Mouse (Mus musculus) MEL (cell line): ENCODE measurements at regions not wholly inside any gene's neighbourhood (a gene's known extent, or its start where the extent isn't known, plus 50 kb on each side); places are given as distances from the start of the nearest gene placed in this dataset.

Experiments used
- DNase-seq: peaks from one replicate; pipeline ENCODE4 v3.0.0; 2011; ENCODE audit warnings: low read depth, low spot score
- H3K27ac ChIP-seq: 2 replicates; pipeline ENCODE4 v1.5.1; 2012; ENCODE audit warnings: low read depth, mild to moderate bottlenecking, control low read depth, low read length, moderate library complexity; ENCODE audit not compliant: control insufficient read depth
- H3K27me3 ChIP-seq, 2 experiments: fragments of 150-350 bp in 1 of 2; sonication (generic) in 1 of 2; 2 replicates each; pipeline ENCODE4 v1.6.1; 2012; ENCODE audit warnings: low read length in 2 of 2, mild to moderate bottlenecking in 2 of 2, improper control_type of control experiment in 1 of 2, moderate library complexity in 1 of 2; ENCODE audit not compliant: insufficient read depth in 2 of 2, control insufficient read depth in 1 of 2
- H3K36me3 ChIP-seq, 2 experiments: 2 replicates each; pipeline ENCODE4 v1.6.1; 2012 to 2014; ENCODE audit warnings: low read length in 2 of 2, improper control_type of control experiment in 1 of 2, inconsistent platforms in 1 of 2, mild to moderate bottlenecking in 1 of 2; ENCODE audit not compliant: insufficient read depth in 2 of 2, control insufficient read depth in 1 of 2
- H3K4me1 ChIP-seq, 2 experiments: fragments of 150-350 bp in 1 of 2; sonication (generic) in 1 of 2; 2 replicates each; pipeline ENCODE4 v1.6.1; 2012; ENCODE audit warnings: low read length in 2 of 2, improper control_type of control experiment in 1 of 2, mild to moderate bottlenecking in 1 of 2; ENCODE audit not compliant: insufficient read depth in 2 of 2, control insufficient read depth in 1 of 2
- H3K4me3 ChIP-seq, 2 experiments: fragments of 150-350 bp in 1 of 2; sonication (generic) in 1 of 2; 2 replicates each; pipeline ENCODE4 v1.5.1; 2012; ENCODE audit warnings: low read depth in 2 of 2, low read length in 2 of 2, mild to moderate bottlenecking in 2 of 2, moderate library complexity in 2 of 2, control low read depth in 1 of 2, improper control_type of control experiment in 1 of 2; ENCODE audit not compliant: control insufficient read depth in 1 of 2, insufficient read depth in 1 of 2
- H3K79me2 ChIP-seq: 2 replicates; pipeline ENCODE4 v1.6.1; 2012; ENCODE audit warnings: mild to moderate bottlenecking, low read length, moderate library complexity; ENCODE audit not compliant: control insufficient read depth, poor library complexity, insufficient read depth
- H3K9ac ChIP-seq: 2 replicates; pipeline ENCODE4 v1.6.1; 2012; ENCODE audit warnings: low read depth, mild to moderate bottlenecking, control low read depth, low read length, moderate library complexity; ENCODE audit not compliant: control insufficient read depth, poor library complexity, severe bottlenecking
- H3K9me3 ChIP-seq: fragments of 150-350 bp; sonication (generic); replicated peaks from 2 replicates; pipeline ENCODE4 v1.6.1; 2012; ENCODE audit warnings: mild to moderate bottlenecking, low read length, improper control_type of control experiment, moderate library complexity; ENCODE audit not compliant: insufficient read depth
- BHLHE40 ChIP-seq: IDR thresholded peaks from 2 replicates; pipeline ENCODE4 v1.6.1; 2012; ENCODE audit warnings: low read depth, mild to moderate bottlenecking, inconsistent platforms, low read length, improper control_type of control experiment, borderline replicate concordance
- CHD1 ChIP-seq: IDR thresholded peaks from 2 replicates; pipeline ENCODE4 v1.6.1; 2012; ENCODE audit warnings: low read depth, mild to moderate bottlenecking, inconsistent platforms, low read length, improper control_type of control experiment
- CHD2 ChIP-seq: IDR thresholded peaks from 2 replicates; pipeline ENCODE4 v1.6.1; 2011; ENCODE audit warnings: low read length, improper control_type of control experiment
- EP300 ChIP-seq, 2 experiments: IDR thresholded peaks; 2 replicates each; pipeline ENCODE4 v1.6.1; 2011; ENCODE audit warnings: improper control_type of control experiment in 2 of 2, low read length in 2 of 2, low read depth in 1 of 2, mild to moderate bottlenecking in 1 of 2
- GATA1 ChIP-seq: IDR thresholded peaks from 2 replicates; pipeline ENCODE4 v1.6.1; 2011; ENCODE audit warnings: low read depth, low read length, improper control_type of control experiment
- HCFC1 ChIP-seq: IDR thresholded peaks from 2 replicates; pipeline ENCODE4 v1.6.1; 2012; ENCODE audit warnings: low read depth, mild to moderate bottlenecking, inconsistent platforms, low read length, improper control_type of control experiment, moderate library complexity
- MAFK ChIP-seq: IDR thresholded peaks from 2 replicates; pipeline ENCODE4 v1.6.1; 2011; ENCODE audit warnings: low read depth, mild to moderate bottlenecking, low read length, improper control_type of control experiment, borderline replicate concordance
- MAX ChIP-seq: IDR thresholded peaks from 2 replicates; pipeline ENCODE4 v1.6.1; 2011; ENCODE audit warnings: low read length, improper control_type of control experiment
- MYB ChIP-seq: IDR thresholded peaks from 2 replicates; pipeline ENCODE4 v1.6.1; 2011; ENCODE audit warnings: mild to moderate bottlenecking, low read depth, low read length, improper control_type of control experiment
- POLR2AphosphoS2 ChIP-seq: IDR thresholded peaks from 2 replicates; pipeline ENCODE4 v1.6.1; 2011; ENCODE audit warnings: low read length, improper control_type of control experiment
- POLR2AphosphoS5 ChIP-seq: IDR thresholded peaks from 2 replicates; pipeline ENCODE4 v1.6.1; 2012; ENCODE audit warnings: low read depth, borderline replicate concordance, mild to moderate bottlenecking, inconsistent platforms, low read length, moderate library complexity, mixed read lengths
- SIN3A ChIP-seq: IDR thresholded peaks from 2 replicates; pipeline ENCODE4 v1.6.1; 2012; ENCODE audit warnings: low read length, improper control_type of control experiment, inconsistent platforms
- TAL1 ChIP-seq: IDR thresholded peaks from 2 replicates; pipeline ENCODE4 v1.6.1; 2012; ENCODE audit warnings: mild to moderate bottlenecking, inconsistent platforms, low read length, moderate library complexity, mixed read lengths
- TCF12 ChIP-seq: IDR thresholded peaks from 2 replicates; pipeline ENCODE4 v1.6.1; 2014; ENCODE audit warnings: low read depth, mild to moderate bottlenecking, inconsistent platforms, low read length, improper control_type of control experiment, moderate library complexity
- USF1 ChIP-seq: IDR thresholded peaks from 2 replicates; pipeline ENCODE4 v1.6.1; 2014; ENCODE audit warnings: low read depth, mild to moderate bottlenecking, inconsistent platforms, low read length, improper control_type of control experiment, moderate library complexity
- USF2 ChIP-seq, 2 experiments: IDR thresholded peaks; 2 replicates each; pipeline ENCODE4 v1.6.1; 2011 to 2012; ENCODE audit warnings: improper control_type of control experiment in 2 of 2, low read length in 2 of 2, borderline replicate concordance in 1 of 2, inconsistent platforms in 1 of 2, low read depth in 1 of 2, mild to moderate bottlenecking in 1 of 2; ENCODE audit not compliant: insufficient read depth in 1 of 2
- ZC3H11A ChIP-seq: IDR thresholded peaks from 2 replicates; pipeline ENCODE4 v1.6.1; 2012; ENCODE audit warnings: low read depth, mild to moderate bottlenecking, inconsistent platforms, low read length, improper control_type of control experiment

- Histone ChIP-seq H3K4me1 (no peaks in the 10 kb centered on the region), H3K27ac (no peak overlapping the region), H3K4me3 (no peak overlapping the region), H3K79me2 (no peaks in the 10 kb centered on the region), H3K36me3 (no peaks in the 10 kb centered on the region), H3K9ac (no peak overlapping the region), H3K27me3 (no peaks in the 10 kb centered on the region), H3K9me3 (no peaks in the 10 kb centered on the region)
- TF ChIP-seq USF2 (IDR thresholded peaks at IDR 0.05; ENCODE audit: borderline replicate concordance in 1 of 2, insufficient read depth in 1 of 2, low read depth in 1 of 2, low read length in 2 of 2) (no peak), BHLHE40 (no peak), MAFK (no peak), CHD1 (no peak), SIN3A (no peak), CHD2 (no peak), GATA1 (no peak), MYB (no peak), EP300 (IDR thresholded peaks at IDR 0.05; ENCODE audit: low read depth in 1 of 2, low read length in 2 of 2) (no peak), POLR2AphosphoS5 (no peak), TAL1 (no peak), ZC3H11A (no peak), TCF12 (no peak)
- no peak for DNase-seq
Observed at GRCm38 (mm10) chr16:74712515-74712914, 300.9 kb upstream of the Robo2 start.

DNA sequence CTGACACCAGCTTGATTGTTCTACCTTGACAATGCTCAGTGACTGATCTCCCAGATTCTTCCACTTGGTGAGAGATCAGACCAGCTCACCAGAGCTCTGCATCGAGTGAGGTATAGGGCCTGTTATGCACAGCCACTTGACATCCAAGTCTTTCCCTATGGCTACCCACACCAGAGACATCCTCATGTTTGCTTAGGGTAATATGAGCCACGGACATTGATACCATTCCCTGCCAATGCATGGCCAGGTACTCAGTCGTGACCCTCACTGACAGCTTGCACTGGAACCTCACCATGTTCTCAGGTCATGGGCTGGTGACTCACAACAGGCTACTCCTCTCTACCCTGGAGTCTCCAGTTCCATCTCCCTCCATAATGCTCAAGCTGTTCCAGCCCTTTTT lies 290.4 kb upstream of the Robo2 start:
- Histone ChIP-seq H3K4me1 (no peaks in the 10 kb centered on the region), H3K4me3 (no peak overlapping the region), H3K36me3 (no peaks in the 10 kb centered on the region), H3K79me2 (no peaks in the 10 kb centered on the region), H3K27ac (no peak overlapping the region), H3K27me3 (no peaks in the 10 kb centered on the region; a peak in 1 of 4 replicates), H3K9ac (no peak overlapping the region), H3K9me3 (no peaks in the 10 kb centered on the region)
- DNase-seq, result no peak
- TF ChIP-seq HCFC1, result no peak
- no peak for TF ChIP-seq POLR2AphosphoS2
- TF ChIP-seq MAX, result no peak
- no peak for TF ChIP-seq TCF12
- TF ChIP-seq BHLHE40, result no peak
- TF ChIP-seq MAFK, result no peak
- TF ChIP-seq USF1, result no peak
